17 mouse cellular contexts compared by ENCODE assay signal in the genomic region with DNA sequence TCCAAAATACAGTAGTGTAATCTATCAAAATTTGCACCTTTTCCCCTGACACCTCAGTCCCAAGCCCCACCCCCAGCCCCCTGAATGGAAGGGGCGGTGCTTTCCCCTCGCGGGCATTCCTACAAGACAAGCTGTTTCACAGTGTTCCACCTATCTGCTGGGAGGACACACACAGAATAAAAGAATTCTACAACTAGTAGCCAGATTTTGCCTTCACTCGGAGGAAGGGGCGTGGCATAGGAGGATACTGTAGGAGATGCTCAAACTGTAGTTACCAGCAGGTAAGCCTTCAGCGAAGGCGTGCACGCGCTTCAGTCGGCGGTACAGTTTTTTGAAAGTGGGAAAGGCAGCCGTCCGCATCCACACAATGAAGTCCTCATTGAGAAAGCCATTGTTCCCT. TPM values are rescaled to one million over a fixed set of nuclear protein-coding genes. Genes with fewer than 3 reads are reported as not detected.
"Had no signal": no experiment of that assay in that cellular context is flagged by ENCODE, and none has a peak within 500 bp of the region (broad histone marks: within the 10 kb centered on the region; RNA-seq: fewer than 3 reads in every experiment).

No protein-coding gene starts in this region.

- H3K9ac ChIP-seq: lung, embryonic 14.5 days; midbrain, embryonic 13.5 days; midbrain, embryonic 15.5 days; neural tube, embryonic 12.5 days; stomach, embryonic 15.5 days had no signal

- H3K27me3 ChIP-seq: midbrain, embryonic 13.5 days; midbrain, embryonic 15.5 days; neural tube, embryonic 12.5 days; stomach, embryonic 15.5 days had no signal

- H3K4me1 ChIP-seq: midbrain, embryonic 13.5 days; midbrain, embryonic 15.5 days; neural tube, embryonic 12.5 days; stomach, embryonic 15.5 days had no signal

- H3K4me2 ChIP-seq: lung, embryonic 14.5 days; midbrain, embryonic 13.5 days; midbrain, embryonic 15.5 days; neural tube, embryonic 12.5 days; stomach, embryonic 15.5 days had no signal

- H3K9me3 ChIP-seq: midbrain, embryonic 10.5 days; midbrain, embryonic 13.5 days; midbrain, embryonic 15.5 days; neural tube, embryonic 12.5 days; stomach, embryonic 15.5 days had no signal

- H3K27ac ChIP-seq: midbrain, embryonic 10.5 days; midbrain, embryonic 13.5 days; midbrain, embryonic 15.5 days; neural tube, embryonic 12.5 days; stomach, embryonic 15.5 days; stomach, postnatal 0 days had no signal

- ATAC-seq: midbrain, embryonic 13.5 days; midbrain, embryonic 15.5 days had no signal

- DNase-seq: lung, adult 18-20 months; lung, embryonic 14.5 days; lung, postnatal 10 days; lung, postnatal 4 days; right cerebral cortex, postnatal 14 days; thymus, adult 2 months; thymus, postnatal 25 days; thymus, postnatal 4 days had no signal

- H3K36me3 ChIP-seq: midbrain, embryonic 10.5 days; midbrain, embryonic 13.5 days; midbrain, embryonic 15.5 days; neural tube, embryonic 12.5 days; stomach, embryonic 15.5 days had no signal

- H3K4me3 ChIP-seq: midbrain, embryonic 10.5 days; midbrain, embryonic 13.5 days; midbrain, embryonic 15.5 days; neural tube, embryonic 12.5 days; stomach, embryonic 15.5 days had no signal

RNA-seq across cellular contexts. Expression of gene Tmem30c, which starts 22.9 kb away (rescaled TPM):
- total RNA-seq: megakaryocyte, adult 5-6 weeks; neutrophil, adult 5-6 weeks had no signal
- polyA plus RNA-seq: spleen, adult 2 months; stomach, postnatal 0 days; thymus, adult 2 months had no signal
